Mouse (Mus musculus): ENCODE results near the gene Ntng1. TPM values are rescaled to one million over a fixed set of nuclear protein-coding genes. Genes with fewer than 3 reads are reported as not detected.

The Ntng1 gene
- polyA plus RNA-seq, 1 experiment from 2014 or later: 0.68 TPM

DNA sequence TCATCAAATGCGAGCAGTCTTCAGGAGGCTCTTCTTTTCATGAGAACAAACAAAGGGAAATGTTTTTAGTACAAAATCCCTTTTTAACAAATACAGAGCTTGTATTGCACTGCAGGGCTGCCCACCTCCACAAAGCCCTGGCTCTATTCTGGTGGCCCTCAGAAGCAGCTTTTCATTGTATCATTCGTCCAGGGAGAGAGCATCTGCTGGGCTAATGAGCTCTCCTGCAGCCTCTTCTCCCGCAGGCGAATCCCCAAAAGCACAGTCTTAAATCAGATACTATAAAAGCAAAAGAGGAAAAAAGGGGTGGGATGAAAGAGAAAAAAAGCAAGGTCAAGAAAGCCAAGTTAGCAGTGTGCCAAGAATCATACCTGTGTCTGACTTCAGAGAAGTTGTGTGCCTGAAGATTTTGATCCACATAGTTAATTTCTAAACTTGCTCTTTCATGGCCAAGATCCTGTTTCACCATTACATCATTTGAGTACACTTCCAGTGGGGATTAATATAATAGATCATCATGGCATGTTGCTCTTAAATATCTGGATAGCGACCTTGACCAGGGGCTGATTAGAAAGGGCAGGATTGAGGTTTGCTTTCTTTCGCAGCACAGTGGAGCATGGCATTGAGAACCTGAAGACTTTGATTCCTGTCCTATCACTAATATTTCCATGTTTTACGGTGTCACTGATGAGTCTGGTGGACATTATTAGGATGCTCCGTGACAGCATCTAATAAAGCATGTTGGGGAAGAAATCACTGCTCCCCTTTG lies 225.7 kb downstream of the Ntng1 start:
- no peak overlapping the region for H3K9ac ChIP-seq (replicated peaks; ENCODE audit: low read depth)
- H3K4me3 ChIP-seq (ENCODE audit: low read depth, low read length): no peak overlapping the region
- H3K4me1 ChIP-seq (ENCODE audit: insufficient read depth, low read depth, low read length): no peaks in the 10 kb centered on the region
- H3K36me3 ChIP-seq (ENCODE audit: insufficient read depth, low read length): no peaks in the 10 kb centered on the region
- no peak for TF ChIP-seq CTCF (IDR thresholded peaks at IDR 0.05)
- no peak for TF ChIP-seq EP300 (IDR thresholded peaks at IDR 0.05)
- no peak overlapping the region for H3K27ac ChIP-seq (ENCODE audit: low read length)
- no peak for DNase-seq (ENCODE audit: low spot score)
- H3K4me2 ChIP-seq (replicated peaks; ENCODE audit: low read depth, low read length): no peak overlapping the region
- no peaks in the 10 kb centered on the region for H3K27me3 ChIP-seq (replicated peaks; ENCODE audit: insufficient read depth, low read length)
- no peak for ATAC-seq
- WGBS: 77% methylated on average over 8 of the region's 8 CpGs
- H3K9me3 ChIP-seq (ENCODE audit: low read length): no peaks in the 10 kb centered on the region

GRCm38 (mm10) chr3:109917077-109917476 lies 226.7 kb downstream of the Ntng1 start:
- Histone ChIP-seq H3K4me2 (replicated peaks; ENCODE audit: low read depth, low read length) (no peak overlapping the region), H3K9me3 (ENCODE audit: low read length) (no peaks in the 10 kb centered on the region), H3K4me3 (ENCODE audit: low read depth, low read length) (no peak overlapping the region), H3K36me3 (ENCODE audit: insufficient read depth, low read length) (no peaks in the 10 kb centered on the region), H3K4me1 (ENCODE audit: insufficient read depth, low read depth, low read length) (no peaks in the 10 kb centered on the region), H3K27me3 (replicated peaks; ENCODE audit: insufficient read depth, low read length) (no peaks in the 10 kb centered on the region), H3K27ac (ENCODE audit: low read length) (no peak overlapping the region), H3K9ac (replicated peaks; ENCODE audit: low read depth) (no peak overlapping the region)
- ATAC-seq (no peak), DNase-seq (ENCODE audit: low spot score) (no peak)
- TF ChIP-seq EP300 (IDR thresholded peaks at IDR 0.05) (no peak), CTCF (IDR thresholded peaks at IDR 0.05) (no peak)
- 53% methylated on average over 4 of the region's 4 CpGs for WGBS

DNA sequence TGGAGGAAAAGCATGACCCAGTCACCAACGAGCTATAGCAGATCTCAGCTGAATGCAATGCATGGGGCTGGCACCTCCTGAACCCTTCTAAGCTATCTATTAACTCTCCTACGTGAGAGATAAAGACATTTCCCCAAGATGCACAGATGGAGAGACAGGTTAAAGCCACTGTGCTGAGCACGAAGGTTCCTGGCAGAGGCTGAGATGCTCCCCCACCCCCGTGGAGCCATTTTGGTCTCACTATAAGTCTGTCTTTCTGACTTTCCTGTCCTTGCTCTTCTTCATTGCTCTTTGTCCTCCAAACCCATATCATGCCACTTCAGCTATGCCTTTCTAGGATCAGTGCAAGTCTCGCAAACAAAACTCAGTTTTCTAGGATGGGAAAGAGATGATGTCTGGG lies 229.6 kb downstream of the Ntng1 start:
- no peaks in the 10 kb centered on the region for H3K27me3 ChIP-seq (replicated peaks; ENCODE audit: insufficient read depth, low read length)
- no peaks in the 10 kb centered on the region for H3K9me3 ChIP-seq (ENCODE audit: low read length)
- 63% methylated on average over 5 of the region's 5 CpGs for WGBS
- DNase-seq (ENCODE audit: low spot score): no peak
- no peak for TF ChIP-seq EP300 (IDR thresholded peaks at IDR 0.05)
- no peak for TF ChIP-seq CTCF (IDR thresholded peaks at IDR 0.05)
- H3K9ac ChIP-seq (replicated peaks; ENCODE audit: low read depth): no peak overlapping the region
- H3K4me2 ChIP-seq (replicated peaks; ENCODE audit: low read depth, low read length): no peak overlapping the region
- no peaks in the 10 kb centered on the region for H3K4me1 ChIP-seq (ENCODE audit: insufficient read depth, low read depth, low read length)
- no peak overlapping the region for H3K27ac ChIP-seq (ENCODE audit: low read length)
- ATAC-seq: no peak
- H3K4me3 ChIP-seq (ENCODE audit: low read depth, low read length): no peak overlapping the region
- H3K36me3 ChIP-seq (ENCODE audit: insufficient read depth, low read length): no peaks in the 10 kb centered on the region

DNA sequence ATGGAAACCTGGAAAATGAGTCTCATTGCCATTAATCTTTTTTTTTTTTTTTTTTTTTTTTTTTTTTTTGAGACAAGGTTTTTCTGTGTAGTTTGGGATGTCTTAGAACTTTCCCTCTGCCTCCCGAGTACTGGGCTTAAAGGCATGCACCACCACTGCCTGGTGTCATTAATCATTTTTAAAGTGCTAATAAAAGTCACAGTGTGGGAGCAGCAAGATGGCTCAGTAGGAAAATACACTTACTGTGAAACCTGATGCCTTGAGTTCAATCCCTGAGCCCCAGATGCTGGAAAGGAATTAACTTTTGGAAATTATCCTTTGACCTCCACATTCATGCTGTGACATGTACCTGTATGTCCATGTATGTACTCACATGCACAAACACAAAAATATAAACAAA lies 253.2 kb downstream of the Ntng1 start:
- Histone ChIP-seq H3K36me3 (ENCODE audit: insufficient read depth, low read length) (no peaks in the 10 kb centered on the region), H3K9me3 (ENCODE audit: low read length) (no peaks in the 10 kb centered on the region), H3K27ac (ENCODE audit: low read length) (no peak overlapping the region), H3K4me3 (ENCODE audit: low read depth, low read length) (no peak overlapping the region), H3K27me3 (replicated peaks; ENCODE audit: insufficient read depth, low read length) (no peaks in the 10 kb centered on the region), H3K4me2 (replicated peaks; ENCODE audit: low read depth, low read length) (no peak overlapping the region), H3K4me1 (ENCODE audit: insufficient read depth, low read depth, low read length) (no peaks in the 10 kb centered on the region), H3K9ac (replicated peaks; ENCODE audit: low read depth) (no peak overlapping the region)
- TF ChIP-seq CTCF (IDR thresholded peaks at IDR 0.05): no peak
- TF ChIP-seq EP300 (IDR thresholded peaks at IDR 0.05): no peak
- no peak for ATAC-seq
- no peak for DNase-seq (ENCODE audit: low spot score)
- 27% methylated on average over 1 of the region's 1 CpGs for WGBS

DNA sequence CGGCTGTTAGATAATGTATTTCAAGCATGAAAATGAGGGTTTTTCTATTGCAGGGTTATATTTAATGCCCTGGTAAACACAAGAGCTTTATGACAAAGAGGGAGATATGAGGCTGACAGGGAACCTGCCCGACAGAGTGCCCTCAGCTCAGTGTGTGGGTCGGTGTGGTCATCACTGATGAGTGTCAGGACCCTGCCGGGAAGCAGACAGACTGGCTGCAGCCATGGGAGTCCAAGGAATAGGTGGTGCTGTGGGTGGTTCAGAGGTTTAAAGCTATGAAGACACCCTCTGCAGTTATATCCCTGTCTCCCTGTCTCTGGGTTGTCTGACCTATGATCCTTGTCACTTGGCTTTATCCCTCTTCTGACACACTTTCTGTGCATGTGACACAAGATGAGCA lies 258.1 kb downstream of the Ntng1 start:
- H3K9me3 ChIP-seq (ENCODE audit: low read length): no peaks in the 10 kb centered on the region
- H3K9ac ChIP-seq (replicated peaks; ENCODE audit: low read depth): no peak overlapping the region
- WGBS: 34% methylated on average over 4 of the region's 4 CpGs
- no peaks in the 10 kb centered on the region for H3K4me1 ChIP-seq (ENCODE audit: insufficient read depth, low read depth, low read length)
- H3K4me2 ChIP-seq (replicated peaks; ENCODE audit: low read depth, low read length): no peak overlapping the region
- H3K36me3 ChIP-seq (ENCODE audit: insufficient read depth, low read length): no peaks in the 10 kb centered on the region
- no peak overlapping the region for H3K27ac ChIP-seq (ENCODE audit: low read length)
- DNase-seq (ENCODE audit: low spot score) (no peak), ATAC-seq (no peak)
- no peaks in the 10 kb centered on the region for H3K27me3 ChIP-seq (replicated peaks; ENCODE audit: insufficient read depth, low read length)
- H3K4me3 ChIP-seq (ENCODE audit: low read depth, low read length): no peak overlapping the region
- no peak for TF ChIP-seq CTCF (IDR thresholded peaks at IDR 0.05)
- TF ChIP-seq EP300 (IDR thresholded peaks at IDR 0.05): no peak

GRCm38 (mm10) chr3:109879061-109879460 lies 264.8 kb downstream of the Ntng1 start:
- no peak for ATAC-seq
- H3K9ac ChIP-seq (replicated peaks; ENCODE audit: low read depth): no peak overlapping the region
- WGBS: 71% methylated on average over 4 of the region's 4 CpGs
- no peak for DNase-seq (ENCODE audit: low spot score)
- H3K4me2 ChIP-seq (replicated peaks; ENCODE audit: low read depth, low read length): no peak overlapping the region
- no peaks in the 10 kb centered on the region for H3K36me3 ChIP-seq (ENCODE audit: insufficient read depth, low read length)
- no peaks in the 10 kb centered on the region for H3K9me3 ChIP-seq (ENCODE audit: low read length)
- H3K4me3 ChIP-seq (ENCODE audit: low read depth, low read length): no peak overlapping the region
- no peaks in the 10 kb centered on the region for H3K27me3 ChIP-seq (replicated peaks; ENCODE audit: insufficient read depth, low read length)
- no peak overlapping the region for H3K27ac ChIP-seq (ENCODE audit: low read length)
- no peak for TF ChIP-seq EP300 (IDR thresholded peaks at IDR 0.05)
- TF ChIP-seq CTCF (IDR thresholded peaks at IDR 0.05): no peak
- H3K4me1 ChIP-seq (ENCODE audit: insufficient read depth, low read depth, low read length): no peaks in the 10 kb centered on the region
